Mouse (Mus musculus): Measurements from ENCODE around the gene Slc16a4. TPM values are rescaled to one million over a fixed set of nuclear protein-coding genes. Genes with fewer than 3 reads are reported as not detected.

The Slc16a4 gene
- polyA plus RNA-seq, 1 experiment from 2014 or later, result 13.4 TPM

GRCm38 (mm10) chr3:107332127-107332959 lies 41.3 kb downstream of the Slc16a4 start:
- peak; percentile 4; the same call in 1 of the 2 replicates for ATAC-seq (ENCODE audit: low FRiP score, low TSS enrichment)
- Histone ChIP-seq H3K9ac (replicated peaks; ENCODE audit: low read length) (peak overlapping the region; percentile 96), H3K4me2 (replicated peaks; ENCODE audit: low read depth, low read length) (peak overlapping the region; percentile 75), H3K27ac (ENCODE audit: low read length) (peak overlapping the region; percentile 96), H3K4me3 (ENCODE audit: low read length) (peak overlapping the region; percentile 99), H3K4me1 (ENCODE audit: insufficient read depth, low read length) (peaks cover 23% of the 10 kb centered on the region), H3K36me3 (ENCODE audit: insufficient read depth, low read length) (peaks cover 18% of the 10 kb centered on the region), H3K27me3 (ENCODE audit: insufficient read depth, low read length) (no peaks in the 10 kb centered on the region), H3K9me3 (ENCODE audit: low read length) (no peaks in the 10 kb centered on the region)
- WGBS, result under 1% methylated on average over 72 of the region's 75 CpGs

GRCm38 (mm10) chr3:107332960-107333380 lies 41.9 kb downstream of the Slc16a4 start:
- peak; percentile 96 for ATAC-seq (ENCODE audit: low FRiP score, low TSS enrichment)
- H3K9me3 ChIP-seq (ENCODE audit: low read length), result no peaks in the 10 kb centered on the region
- peaks cover 20% of the 10 kb centered on the region for H3K4me1 ChIP-seq (ENCODE audit: insufficient read depth, low read length)
- peak overlapping the region; percentile 96 for H3K27ac ChIP-seq (ENCODE audit: low read length)
- H3K4me3 ChIP-seq (ENCODE audit: low read length), result peak overlapping the region; percentile 99
- WGBS, result under 1% methylated on average over 37 of the region's 37 CpGs
- H3K36me3 ChIP-seq (ENCODE audit: insufficient read depth, low read length), result peaks cover 18% of the 10 kb centered on the region
- H3K9ac ChIP-seq (replicated peaks; ENCODE audit: low read length), result peak overlapping the region; percentile 96
- H3K27me3 ChIP-seq (ENCODE audit: insufficient read depth, low read length), result no peaks in the 10 kb centered on the region
- H3K4me2 ChIP-seq (replicated peaks; ENCODE audit: low read depth, low read length), result no peak overlapping the region; the same call in none of the 2 replicates

GRCm38 (mm10) chr3:107333381-107334201 lies 42.6 kb downstream of the Slc16a4 start, which contains the start of gene Rbm15:
TSS of gene Rbm15 (minus strand) at chr3:107333673.
- Histone ChIP-seq H3K9me3 (ENCODE audit: low read length) (no peaks in the 10 kb centered on the region), H3K36me3 (ENCODE audit: insufficient read depth, low read length) (peaks cover 18% of the 10 kb centered on the region), H3K27ac (ENCODE audit: low read length) (peak within 1 kb of the TSS; percentile 96), H3K4me3 (ENCODE audit: low read length) (peak within 1 kb of the TSS; percentile 99), H3K4me2 (replicated peaks; ENCODE audit: low read depth, low read length) (peak within 1 kb of the TSS; percentile 75), H3K27me3 (ENCODE audit: insufficient read depth, low read length) (no peaks in the 10 kb centered on the region), H3K9ac (replicated peaks; ENCODE audit: low read length) (peak within 1 kb of the TSS; percentile 96), H3K4me1 (ENCODE audit: insufficient read depth, low read length) (peaks cover 19% of the 10 kb centered on the region)
- ATAC-seq (ENCODE audit: low FRiP score, low TSS enrichment), result peak; percentile 94
- whole genome bisulfite sequencing, result under 1% methylated on average over 62 of the region's 62 CpGs

- Histone ChIP-seq H3K4me3 (ENCODE audit: low read length) (peak overlapping the region; percentile 99), H3K36me3 (ENCODE audit: insufficient read depth, low read length) (peaks cover 18% of the 10 kb centered on the region), H3K4me2 (replicated peaks; ENCODE audit: low read depth, low read length) (peak overlapping the region; percentile 68), H3K4me1 (ENCODE audit: insufficient read depth, low read length) (peaks cover 19% of the 10 kb centered on the region), H3K9me3 (ENCODE audit: low read length) (no peaks in the 10 kb centered on the region), H3K27ac (ENCODE audit: low read length) (peak overlapping the region; percentile 91), H3K27me3 (ENCODE audit: insufficient read depth, low read length) (no peaks in the 10 kb centered on the region), H3K9ac (replicated peaks; ENCODE audit: low read length) (peak overlapping the region; percentile 73)
- WGBS, result 11% methylated on average over 12 of the region's 12 CpGs
- no peak for ATAC-seq (ENCODE audit: low FRiP score, low TSS enrichment)
Observed at GRCm38 (mm10) chr3:107334202-107334934, 43.3 kb downstream of the Slc16a4 start.

- no peaks in the 10 kb centered on the region for H3K9me3 ChIP-seq (ENCODE audit: low read length)
- no peak for ATAC-seq (ENCODE audit: low FRiP score, low TSS enrichment)
- no peak overlapping the region for H3K4me2 ChIP-seq (replicated peaks; ENCODE audit: low read depth, low read length)
- H3K9ac ChIP-seq (replicated peaks; ENCODE audit: low read length), result no peak overlapping the region
- H3K36me3 ChIP-seq (ENCODE audit: insufficient read depth, low read length), result no peaks in the 10 kb centered on the region
- H3K4me1 ChIP-seq (ENCODE audit: insufficient read depth, low read length), result no peaks in the 10 kb centered on the region
- no peak overlapping the region for H3K4me3 ChIP-seq (ENCODE audit: low read length)
- no peaks in the 10 kb centered on the region for H3K27me3 ChIP-seq (ENCODE audit: insufficient read depth, low read length)
- WGBS, result 35% methylated on average over 3 of the region's 3 CpGs
- no peak overlapping the region for H3K27ac ChIP-seq (ENCODE audit: low read length)
Observed at GRCm38 (mm10) chr3:107343971-107344370, 52.9 kb downstream of the Slc16a4 start.

- Histone ChIP-seq H3K4me2 (replicated peaks; ENCODE audit: low read depth, low read length) (no peak overlapping the region), H3K9ac (replicated peaks; ENCODE audit: low read length) (no peak overlapping the region), H3K27ac (ENCODE audit: low read length) (no peak overlapping the region), H3K36me3 (ENCODE audit: insufficient read depth, low read length) (no peaks in the 10 kb centered on the region), H3K27me3 (ENCODE audit: insufficient read depth, low read length) (no peaks in the 10 kb centered on the region), H3K4me1 (ENCODE audit: insufficient read depth, low read length) (no peaks in the 10 kb centered on the region), H3K4me3 (ENCODE audit: low read length) (no peak overlapping the region), H3K9me3 (ENCODE audit: low read length) (no peaks in the 10 kb centered on the region)
- WGBS, result 32% methylated on average over 3 of the region's 3 CpGs
- ATAC-seq (ENCODE audit: low FRiP score, low TSS enrichment), result no peak
Observed at GRCm38 (mm10) chr3:107345033-107345725, 54.1 kb downstream of the Slc16a4 start.

GRCm38 (mm10) chr3:107349006-107349405 lies 58.0 kb downstream of the Slc16a4 start:
- no peaks in the 10 kb centered on the region for H3K4me1 ChIP-seq (ENCODE audit: insufficient read depth, low read length)
- no peak overlapping the region for H3K4me3 ChIP-seq (ENCODE audit: low read length)
- 84% methylated on average over 3 of the region's 3 CpGs for WGBS
- no peak overlapping the region for H3K4me2 ChIP-seq (replicated peaks; ENCODE audit: low read depth, low read length)
- H3K9me3 ChIP-seq (ENCODE audit: low read length), result no peaks in the 10 kb centered on the region
- H3K27ac ChIP-seq (ENCODE audit: low read length), result no peak overlapping the region
- peaks cover 2% of the 10 kb centered on the region; the same call in 1 of the 2 replicates for H3K27me3 ChIP-seq (ENCODE audit: insufficient read depth, low read length)
- H3K36me3 ChIP-seq (ENCODE audit: insufficient read depth, low read length), result no peaks in the 10 kb centered on the region
- ATAC-seq (ENCODE audit: low FRiP score, low TSS enrichment), result no peak
- no peak overlapping the region for H3K9ac ChIP-seq (replicated peaks; ENCODE audit: low read length)

- Histone ChIP-seq H3K4me3 (ENCODE audit: low read length) (no peak overlapping the region), H3K9ac (replicated peaks; ENCODE audit: low read length) (no peak overlapping the region), H3K9me3 (ENCODE audit: low read length) (no peaks in the 10 kb centered on the region), H3K27me3 (ENCODE audit: insufficient read depth, low read length) (peaks cover 12% of the 10 kb centered on the region; the same call in 1 of the 2 replicates), H3K27ac (ENCODE audit: low read length) (no peak overlapping the region), H3K4me1 (ENCODE audit: insufficient read depth, low read length) (no peaks in the 10 kb centered on the region), H3K36me3 (ENCODE audit: insufficient read depth, low read length) (no peaks in the 10 kb centered on the region), H3K4me2 (replicated peaks; ENCODE audit: low read depth, low read length) (no peak overlapping the region)
- no peak for ATAC-seq (ENCODE audit: low FRiP score, low TSS enrichment)
- WGBS, result 61% methylated on average over 3 of the region's 3 CpGs
Observed at GRCm38 (mm10) chr3:107351706-107352105, 60.7 kb downstream of the Slc16a4 start.

All from kidney, embryonic 16.5 days (tissue).